Mouse (Mus musculus): ENCODE data around the gene Dennd1a. TPM values are rescaled to one million over a fixed set of nuclear protein-coding genes. Genes with fewer than 3 reads are reported as not detected.

The Dennd1a gene
- polyA plus RNA-seq, 1 experiment from 2014 or later = 18.3 TPM

DNA sequence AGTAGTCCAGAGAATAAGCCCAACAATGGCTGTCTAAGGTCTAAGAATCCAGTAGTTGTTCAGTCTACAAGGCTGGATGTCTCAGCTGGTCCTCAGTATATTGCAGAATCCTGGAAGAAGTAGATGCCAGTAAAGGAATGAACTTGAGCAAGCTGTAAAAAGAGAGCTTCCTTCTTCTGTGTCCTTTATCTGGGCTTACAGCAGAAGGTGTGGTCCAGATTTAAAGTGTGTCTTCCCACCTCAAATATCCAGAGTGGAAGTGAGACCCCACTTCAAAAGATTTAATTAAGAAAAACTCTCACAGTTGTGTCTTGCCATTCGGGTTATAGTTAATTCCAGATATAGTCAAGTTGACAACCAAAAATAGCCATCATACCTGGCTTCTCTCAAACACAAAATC is 162.5 kb downstream of the Dennd1a start:
- no peaks in the 10 kb centered on the region for H3K27me3 ChIP-seq (ENCODE audit: low read depth, poor library complexity, severe bottlenecking)
- H3K27ac ChIP-seq = no peak overlapping the region
- 83% methylated on average over 1 of the region's 1 CpGs for WGBS
- H3K9me3 ChIP-seq (replicated peaks) = no peaks in the 10 kb centered on the region
- DNase-seq (ENCODE audit: low spot score) = no peak
- H3K4me1 ChIP-seq = peaks cover 12% of the 10 kb centered on the region
- H3K36me3 ChIP-seq = 0 out of 2 replicates have a peak, but pooled peaks cover 3% of the 10 kb centered on the region
- H3K4me3 ChIP-seq = no peak overlapping the region

DNA sequence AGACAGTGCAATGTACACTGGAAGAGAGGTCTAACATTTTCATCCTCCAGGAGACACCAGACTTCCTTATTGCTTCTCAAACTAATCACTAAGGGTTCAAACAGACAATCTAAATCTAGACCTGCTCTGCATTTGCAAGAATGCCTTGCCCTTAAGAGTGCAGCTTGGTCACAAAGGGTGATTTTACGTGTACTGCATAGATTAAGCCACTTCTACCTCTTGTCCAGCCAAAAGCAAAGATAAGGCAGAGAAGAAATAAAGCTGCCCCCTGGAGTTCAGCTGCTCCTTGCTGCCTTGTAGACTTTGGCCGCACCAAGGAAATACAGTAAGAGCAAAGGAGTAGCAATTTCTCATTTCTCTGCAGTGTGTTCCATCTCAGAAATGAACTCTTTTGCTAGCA is 172.2 kb downstream of the Dennd1a start:
- 78% methylated on average over 2 of the region's 2 CpGs for WGBS
- Histone ChIP-seq H3K27me3 (ENCODE audit: low read depth, poor library complexity, severe bottlenecking) (no peaks in the 10 kb centered on the region), H3K4me1 (peaks cover 27% of the 10 kb centered on the region), H3K36me3 (no peaks in the 10 kb centered on the region), H3K27ac (no peak overlapping the region), H3K9me3 (replicated peaks) (no peaks in the 10 kb centered on the region), H3K4me3 (no peak overlapping the region)
- no peak for DNase-seq (ENCODE audit: low spot score)

DNA sequence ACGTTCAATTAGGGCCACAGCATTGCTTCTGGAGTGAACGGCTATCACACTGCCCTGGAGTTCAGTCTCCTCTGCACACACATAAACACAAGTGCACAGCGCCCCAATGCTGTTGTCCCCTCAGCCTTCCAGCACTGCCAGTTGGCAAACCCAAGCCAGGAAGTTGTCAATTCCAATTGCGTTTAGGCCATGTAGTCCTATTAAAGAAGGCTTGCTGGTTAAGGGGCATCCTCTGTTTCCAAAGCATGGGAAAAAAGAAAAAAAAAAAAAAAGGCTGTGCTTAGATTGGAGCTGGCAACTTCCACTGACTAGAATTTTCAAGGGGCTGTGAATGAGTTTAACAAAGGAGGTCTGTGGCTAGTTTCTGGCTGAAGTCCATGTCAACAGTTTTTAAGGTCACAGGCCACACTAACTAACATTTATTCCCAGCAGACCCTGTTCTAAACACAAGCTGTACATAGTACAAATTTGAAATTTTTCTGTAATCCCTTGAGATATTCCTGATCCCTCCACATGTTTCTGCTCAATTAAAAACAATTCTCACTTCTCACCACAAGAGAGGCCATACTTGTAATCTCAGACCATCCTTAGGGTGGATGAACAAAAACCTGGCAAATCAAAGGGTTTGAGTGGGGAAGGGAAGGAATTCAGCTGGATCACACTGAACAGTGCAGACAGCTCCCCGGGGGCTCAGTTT is 175.4 kb downstream of the Dennd1a start:
- Histone ChIP-seq H3K4me3 (no peak overlapping the region), H3K9me3 (replicated peaks) (no peaks in the 10 kb centered on the region), H3K27ac (no peak overlapping the region), H3K27me3 (ENCODE audit: low read depth, poor library complexity, severe bottlenecking) (no peaks in the 10 kb centered on the region), H3K4me1 (peaks cover 27% of the 10 kb centered on the region), H3K36me3 (no peaks in the 10 kb centered on the region)
- no peak for DNase-seq (ENCODE audit: low spot score)
- 79% methylated on average over 5 of the region's 5 CpGs for WGBS

DNA sequence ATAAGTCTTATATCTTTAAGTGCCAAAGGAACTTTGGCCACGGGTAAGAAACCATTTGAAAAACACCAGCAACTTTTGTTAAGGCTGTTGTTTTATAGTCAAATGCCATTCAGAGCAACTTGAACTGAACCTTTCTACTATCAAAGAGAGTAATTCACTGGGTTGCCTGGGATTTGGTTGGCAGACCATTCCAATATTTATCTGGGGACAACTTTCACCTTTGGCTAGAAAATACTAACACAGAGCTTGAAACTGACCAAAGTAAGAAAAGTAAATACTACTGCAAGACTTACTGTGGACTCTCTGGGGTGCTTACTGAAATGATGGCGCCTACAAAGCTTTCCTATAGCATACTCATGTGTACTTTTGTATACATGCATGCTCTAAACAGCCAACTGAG is 178.6 kb downstream of the Dennd1a start:
- 80% methylated on average over 2 of the region's 2 CpGs for WGBS

DNA sequence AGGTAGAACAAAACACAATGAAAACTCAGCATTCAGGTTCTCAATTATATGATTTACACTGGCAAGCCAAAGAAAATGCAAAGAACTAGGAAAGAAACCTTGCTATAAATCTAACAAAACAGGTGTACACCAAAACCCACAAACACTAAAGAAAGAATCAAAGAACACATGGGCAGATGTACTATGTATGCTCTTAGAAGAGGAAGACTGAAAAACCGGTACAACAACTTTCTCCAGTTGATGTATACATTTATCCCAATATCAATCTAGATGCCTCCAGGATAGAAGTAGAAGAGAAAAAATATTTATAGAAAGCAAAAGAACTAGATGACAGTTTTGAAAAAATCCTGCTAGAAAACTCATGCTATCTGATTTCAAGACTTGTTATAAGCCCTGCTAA is 184.5 kb downstream of the Dennd1a start:
- no peak for DNase-seq (ENCODE audit: low spot score)
- H3K36me3 ChIP-seq = no peaks in the 10 kb centered on the region
- no peaks in the 10 kb centered on the region for H3K9me3 ChIP-seq (replicated peaks)
- peaks cover 49% of the 10 kb centered on the region for H3K4me1 ChIP-seq
- 91% methylated on average over 1 of the region's 1 CpGs for WGBS
- no peaks in the 10 kb centered on the region for H3K27me3 ChIP-seq (ENCODE audit: low read depth, poor library complexity, severe bottlenecking)
- H3K4me3 ChIP-seq = no peak overlapping the region
- H3K27ac ChIP-seq = peak overlapping the region; percentile 46; the same call in 1 of the 2 replicates

More for the DNA sequence above, 178.6 kb downstream of the Dennd1a start:
- H3K27ac ChIP-seq = no peak overlapping the region
- no peaks in the 10 kb centered on the region for H3K27me3 ChIP-seq (ENCODE audit: low read depth, poor library complexity, severe bottlenecking)
- H3K4me3 ChIP-seq = no peak overlapping the region
- no peaks in the 10 kb centered on the region for H3K9me3 ChIP-seq (replicated peaks)
- no peaks in the 10 kb centered on the region for H3K36me3 ChIP-seq
- H3K4me1 ChIP-seq = peaks cover 16% of the 10 kb centered on the region
- no peak for DNase-seq (ENCODE audit: low spot score)

DNA sequence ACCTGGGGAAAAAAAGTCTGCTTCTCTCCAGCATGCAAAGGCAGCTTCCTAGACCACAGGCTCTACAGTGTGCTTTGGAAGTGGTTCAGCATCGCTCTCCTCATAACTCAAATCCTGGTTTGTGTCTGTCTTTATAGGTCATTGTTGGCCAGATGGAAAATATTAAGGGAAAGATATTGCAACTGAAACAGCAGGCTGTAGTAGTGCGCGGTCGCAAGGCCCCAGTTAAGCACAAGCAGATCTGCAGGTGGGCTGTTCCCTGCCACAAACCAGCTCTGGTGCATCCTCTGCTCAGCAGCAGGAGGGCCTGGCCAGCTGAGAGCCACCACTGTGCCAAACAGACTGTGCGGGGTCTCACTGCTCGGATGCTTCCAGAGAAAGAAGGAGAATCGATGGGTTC is 186.9 kb downstream of the Dennd1a start:
- Histone ChIP-seq H3K36me3 (no peaks in the 10 kb centered on the region), H3K27ac (peak overlapping the region; percentile 71), H3K4me3 (no peak overlapping the region), H3K27me3 (ENCODE audit: low read depth, poor library complexity, severe bottlenecking) (no peaks in the 10 kb centered on the region), H3K9me3 (replicated peaks) (no peaks in the 10 kb centered on the region), H3K4me1 (peaks cover 73% of the 10 kb centered on the region)
- 20% methylated on average over 7 of the region's 7 CpGs for whole genome bisulfite sequencing
- DNase-seq (ENCODE audit: low spot score) = peak; percentile 69

DNA sequence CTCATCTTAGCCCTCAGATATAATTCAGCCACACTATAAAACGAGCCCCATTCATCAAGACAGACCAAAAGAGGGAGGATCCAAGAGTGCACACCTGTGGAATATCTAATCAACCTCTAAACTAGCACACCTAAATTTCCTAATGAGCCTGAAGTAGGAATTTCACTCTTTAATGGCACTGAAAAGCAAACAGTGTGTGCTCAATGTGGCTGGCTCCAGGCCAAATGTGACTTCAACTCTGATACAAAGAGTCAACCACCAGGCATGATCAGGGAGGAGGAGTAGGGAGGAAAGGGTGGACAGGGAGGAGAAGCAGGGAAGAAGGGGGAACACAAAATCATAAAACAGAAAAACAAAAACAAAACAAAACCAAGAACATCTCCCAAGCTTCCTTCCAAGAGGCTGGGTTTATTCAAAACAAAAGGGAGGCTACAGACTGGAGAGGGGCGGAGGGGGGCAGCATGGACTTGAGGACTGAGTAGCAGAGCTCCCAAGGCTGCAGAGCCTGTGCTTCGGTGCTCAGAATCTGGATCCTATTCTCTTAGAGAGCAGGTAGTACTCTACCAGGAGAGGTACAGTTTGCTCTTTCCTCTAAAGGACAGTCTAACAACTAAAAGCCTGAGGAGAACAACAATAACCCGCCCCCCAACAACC is 187.9 kb downstream of the Dennd1a start:
- Histone ChIP-seq H3K36me3 (no peaks in the 10 kb centered on the region), H3K9me3 (replicated peaks) (no peaks in the 10 kb centered on the region), H3K4me1 (peaks cover 84% of the 10 kb centered on the region), H3K4me3 (no peak overlapping the region), H3K27ac (peak overlapping the region; percentile 56), H3K27me3 (ENCODE audit: low read depth, poor library complexity, severe bottlenecking) (no peaks in the 10 kb centered on the region)
- no peak for DNase-seq (ENCODE audit: low spot score)
- WGBS = 78% methylated on average over 4 of the region's 4 CpGs

DNA sequence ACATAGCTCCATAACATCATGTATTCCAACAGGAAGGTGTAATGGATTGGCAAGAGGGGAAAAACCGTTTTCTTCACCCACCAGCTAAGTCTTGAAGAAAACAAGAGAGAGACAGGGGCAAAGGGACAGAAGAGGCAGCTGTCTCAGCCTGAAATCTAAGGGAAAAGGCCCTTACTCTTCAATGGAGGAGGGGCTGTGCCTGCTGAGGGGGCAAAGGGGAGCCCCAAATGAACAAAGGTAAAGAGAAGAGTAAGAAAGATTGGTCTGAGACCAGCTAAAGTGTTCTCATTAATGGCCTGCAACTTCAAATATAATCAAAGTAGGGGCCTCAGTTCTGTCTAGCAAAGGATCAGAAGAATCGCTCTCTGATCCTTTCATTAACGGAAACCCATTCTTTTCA is 189.7 kb downstream of the Dennd1a start:
- H3K27me3 ChIP-seq (ENCODE audit: low read depth, poor library complexity, severe bottlenecking) = peaks cover 7% of the 10 kb centered on the region; the same call in 1 of the 2 replicates
- no peak overlapping the region for H3K4me3 ChIP-seq
- no peaks in the 10 kb centered on the region for H3K36me3 ChIP-seq
- H3K4me1 ChIP-seq = peaks cover 94% of the 10 kb centered on the region
- DNase-seq (ENCODE audit: low spot score) = no peak
- 62% methylated on average over 3 of the region's 3 CpGs for WGBS
- peak overlapping the region; percentile 16; the same call in 1 of the 2 replicates for H3K27ac ChIP-seq
- H3K9me3 ChIP-seq (replicated peaks) = no peaks in the 10 kb centered on the region

DNA sequence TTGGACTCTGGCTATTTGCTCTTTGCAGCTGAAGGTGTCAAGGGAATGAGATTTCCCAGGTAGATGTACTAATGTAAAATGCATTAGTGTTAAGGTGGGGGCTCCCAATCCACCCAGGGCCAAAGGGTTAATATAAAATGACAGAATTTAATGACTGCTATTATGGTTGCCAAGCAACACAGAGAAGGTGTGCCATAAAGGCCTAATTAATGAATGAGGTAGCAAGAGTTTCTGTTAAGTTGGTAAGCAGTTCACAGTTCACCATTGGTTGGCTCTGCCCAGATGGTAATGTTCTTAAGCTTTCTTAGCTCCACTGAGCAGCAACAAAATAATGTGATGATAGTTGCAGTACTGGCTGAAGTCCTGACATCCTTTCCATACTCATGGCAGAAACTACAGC is 190.9 kb downstream of the Dennd1a start:
- Histone ChIP-seq H3K4me1 (peaks cover 87% of the 10 kb centered on the region), H3K36me3 (no peaks in the 10 kb centered on the region), H3K4me3 (no peak overlapping the region), H3K27me3 (ENCODE audit: low read depth, poor library complexity, severe bottlenecking) (peaks cover 7% of the 10 kb centered on the region; the same call in 1 of the 2 replicates), H3K9me3 (replicated peaks) (no peaks in the 10 kb centered on the region), H3K27ac (no peak overlapping the region)
- no peak for DNase-seq (ENCODE audit: low spot score)

DNA sequence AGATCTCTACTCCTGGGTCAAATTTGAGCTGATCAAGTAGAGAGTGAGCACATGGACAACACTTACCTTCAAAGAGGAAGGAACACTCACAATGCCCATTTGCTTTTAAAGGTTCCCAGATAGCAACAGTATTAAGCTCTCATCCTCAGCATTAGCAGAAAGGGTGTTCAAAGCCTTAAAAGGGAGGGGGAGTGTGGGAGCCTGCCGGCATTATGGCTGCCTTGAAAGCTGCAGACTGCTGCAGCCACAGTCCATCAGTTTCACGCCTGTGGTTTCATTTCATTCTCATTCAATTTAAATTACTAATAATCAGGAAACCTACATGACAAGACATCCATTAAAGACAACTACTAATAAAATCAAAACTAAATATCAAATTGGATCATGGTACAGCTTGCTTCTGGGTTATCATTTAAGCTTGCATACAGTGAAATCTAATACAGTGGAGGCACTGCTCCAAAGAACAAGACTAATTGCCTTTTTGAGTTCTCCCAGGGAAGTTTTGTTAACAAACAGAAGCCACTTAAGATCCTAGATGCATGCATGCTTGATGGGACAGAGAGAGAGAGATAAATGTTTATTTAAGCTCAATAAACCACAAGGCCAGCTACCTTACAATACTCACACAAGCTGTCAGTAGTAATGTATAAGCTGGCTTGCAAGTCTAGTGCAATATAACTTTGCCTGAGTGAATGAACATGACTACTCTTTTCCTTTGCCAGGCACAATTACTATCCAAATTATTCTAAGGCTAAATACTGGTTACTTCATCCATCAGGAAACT is 192.6 kb downstream of the Dennd1a start:
- DNase-seq (ENCODE audit: low spot score) = no peak
- peaks cover 70% of the 10 kb centered on the region for H3K4me1 ChIP-seq
- H3K27ac ChIP-seq = no peak overlapping the region
- no peaks in the 10 kb centered on the region for H3K36me3 ChIP-seq
- H3K27me3 ChIP-seq (ENCODE audit: low read depth, poor library complexity, severe bottlenecking) = peaks cover 7% of the 10 kb centered on the region; the same call in 1 of the 2 replicates
- WGBS = 27% methylated on average over 2 of the region's 2 CpGs
- H3K9me3 ChIP-seq (replicated peaks) = no peaks in the 10 kb centered on the region
- no peak overlapping the region for H3K4me3 ChIP-seq

DNA sequence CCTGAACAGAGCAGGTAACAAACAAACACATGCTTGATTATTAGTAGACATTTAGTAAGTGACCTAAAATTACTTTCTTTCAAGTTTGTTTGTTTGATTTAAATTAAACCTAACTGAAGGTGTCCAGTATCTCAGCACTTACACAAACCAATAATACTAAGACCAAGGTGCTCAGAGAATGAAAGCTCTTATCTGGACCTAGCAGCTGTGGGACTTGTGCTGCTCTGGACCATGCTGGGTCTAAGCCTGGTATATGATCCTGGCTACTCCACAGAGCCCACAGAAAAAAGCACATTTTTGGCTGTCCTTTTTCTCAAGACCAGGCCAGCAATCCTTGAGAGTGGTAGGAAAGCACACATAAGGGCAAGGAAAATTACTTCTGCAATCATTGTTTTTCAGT is 193.2 kb downstream of the Dennd1a start:
- Histone ChIP-seq H3K27me3 (ENCODE audit: low read depth, poor library complexity, severe bottlenecking) (peaks cover 7% of the 10 kb centered on the region; the same call in 1 of the 2 replicates), H3K4me3 (no peak overlapping the region), H3K36me3 (no peaks in the 10 kb centered on the region), H3K4me1 (peaks cover 64% of the 10 kb centered on the region), H3K9me3 (replicated peaks) (no peaks in the 10 kb centered on the region), H3K27ac (no peak overlapping the region)
- DNase-seq (ENCODE audit: low spot score) = no peak

DNA sequence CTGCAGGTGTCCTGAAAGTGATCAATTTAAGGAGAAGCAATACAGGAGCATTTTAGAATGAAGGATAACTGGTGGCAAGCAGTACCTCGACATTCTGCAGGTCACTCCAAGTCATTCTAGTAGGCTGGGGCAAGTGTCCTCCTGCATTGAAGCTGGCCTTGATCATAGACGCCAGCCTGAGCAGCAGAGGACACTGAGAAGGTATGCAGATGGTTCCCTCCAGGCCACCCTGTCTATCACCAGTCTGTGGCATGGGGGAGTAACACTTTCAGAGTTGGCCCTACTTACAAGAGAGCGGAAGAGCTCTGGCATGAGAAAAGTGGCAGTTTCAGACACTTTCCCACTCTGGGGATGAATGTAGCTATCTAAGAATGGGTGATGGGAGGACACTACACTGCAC is 193.9 kb downstream of the Dennd1a start:
- WGBS = 80% methylated on average over 3 of the region's 3 CpGs
- Histone ChIP-seq H3K4me1 (peaks cover 61% of the 10 kb centered on the region), H3K9me3 (replicated peaks) (no peaks in the 10 kb centered on the region), H3K36me3 (no peaks in the 10 kb centered on the region), H3K27ac (no peak overlapping the region), H3K27me3 (ENCODE audit: low read depth, poor library complexity, severe bottlenecking) (peaks cover 7% of the 10 kb centered on the region; the same call in 1 of the 2 replicates), H3K4me3 (no peak overlapping the region)
- no peak for DNase-seq (ENCODE audit: low spot score)

DNA sequence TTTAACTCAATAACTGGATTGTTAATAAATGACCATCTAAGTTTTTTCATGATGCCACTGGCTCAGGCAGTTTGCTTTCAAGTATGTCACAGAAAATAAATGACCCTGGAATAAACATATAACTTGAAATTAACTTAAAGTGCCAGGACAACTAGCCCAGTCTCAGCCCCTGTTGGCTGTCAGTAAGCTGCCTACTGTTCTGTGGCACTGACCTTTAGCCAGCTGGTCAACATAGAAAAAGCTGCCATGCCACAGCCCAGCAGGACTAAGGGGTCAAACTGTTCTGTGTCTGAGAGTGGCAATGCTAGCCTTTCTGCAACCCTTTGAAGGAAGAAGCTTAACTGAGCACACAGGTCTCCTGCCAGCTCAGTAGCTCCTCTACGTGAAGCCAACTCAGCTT is 198.8 kb downstream of the Dennd1a start:
- 90% methylated on average over 1 of the region's 1 CpGs for WGBS
- DNase-seq (ENCODE audit: low spot score) = no peak

More for the DNA sequence above, 198.8 kb downstream of the Dennd1a start:
- Histone ChIP-seq H3K36me3 (no peaks in the 10 kb centered on the region), H3K27me3 (ENCODE audit: low read depth, poor library complexity, severe bottlenecking) (peaks cover 6% of the 10 kb centered on the region; the same call in 1 of the 2 replicates), H3K4me1 (peaks cover 22% of the 10 kb centered on the region), H3K4me3 (no peak overlapping the region), H3K27ac (no peak overlapping the region; the same call in 1 of the 2 replicates), H3K9me3 (replicated peaks) (no peaks in the 10 kb centered on the region)
